Mouse (Mus musculus): ENCODE data around the gene Ropn1l.

- TF ChIP-seq CHD2 (IDR thresholded peaks at IDR 0.05; ENCODE audit: low read length): no peak
- TF ChIP-seq GABPA (IDR thresholded peaks at IDR 0.05; ENCODE audit: insufficient replicate concordance, low read depth, low read length): no peak
- no peak for TF ChIP-seq MEF2A (IDR thresholded peaks at IDR 0.05; ENCODE audit: borderline replicate concordance, low read depth, low read length)
- no peak for TF ChIP-seq MXI1 (IDR thresholded peaks at IDR 0.05; ENCODE audit: low read depth, low read length)
- TF ChIP-seq USF1 (IDR thresholded peaks at IDR 0.05; ENCODE audit: low read depth, low read length): no peak
- TF ChIP-seq ZKSCAN1 (IDR thresholded peaks at IDR 0.05; ENCODE audit: borderline replicate concordance, low read depth, low read length): no peak
- no peak for TF ChIP-seq CTCF (conservative IDR thresholded peaks at IDR 0.05 in 1 of 2, IDR thresholded peaks at IDR 0.05 in 1 of 2; ENCODE audit: low read depth in 2 of 2, low read length in 2 of 2)
- no peak for TF ChIP-seq ETS1 (conservative IDR thresholded peaks at IDR 0.05; ENCODE audit: low read depth, low read length)
- no peak for TF ChIP-seq EP300 (IDR thresholded peaks at IDR 0.05; ENCODE audit: low read length)
- TF ChIP-seq UBTF (IDR thresholded peaks at IDR 0.05; ENCODE audit: low read depth, low read length): no peak
- TF ChIP-seq POLR2A (IDR thresholded peaks at IDR 0.05; ENCODE audit: low read depth, low read length): no peak
These were observed 19.4 kb upstream of the Ropn1l start for GRCm38 (mm10) chr15:31472645-31473574.
